Mouse (Mus musculus) liver, embryonic 15.5 days (tissue): Measurements from ENCODE around the gene Ppara. TPM values are rescaled to one million over a fixed set of nuclear protein-coding genes. Genes with fewer than 3 reads are reported as not detected.
A peak's percentile ranks its signal among the peaks of the same experiment; 100 is the strongest.

Source experiments
- ATAC-seq: fragments of 200-750 bp; cut with Nextera tagmentation; 2 replicates; pipeline ENCODE4 v1.8.0; 2017; ENCODE audit warnings: moderate number of reproducible peaks, mild to moderate bottlenecking, moderate library complexity; ENCODE audit not compliant: insufficient read depth
- H3K27ac ChIP-seq: fragments of 300-500 bp; sonication (generic); replicated peaks from 2 replicates; pipeline ENCODE4 v1.5.1; 2015; ENCODE audit warnings: mild to moderate bottlenecking, inconsistent platforms
- H3K27me3 ChIP-seq: fragments of 300-500 bp; sonication (generic); 2 replicates; pipeline ENCODE4 v1.6.1; 2015; ENCODE audit warnings: mild to moderate bottlenecking, inconsistent platforms
- H3K36me3 ChIP-seq: fragments of 300-500 bp; sonication (generic); replicated peaks from 2 replicates; pipeline ENCODE4 v1.6.1; 2015; ENCODE audit warnings: moderate library complexity, mild to moderate bottlenecking, inconsistent platforms
- H3K4me1 ChIP-seq: fragments of 300-500 bp; sonication (generic); replicated peaks from 2 replicates; pipeline ENCODE4 v1.6.1; 2015; ENCODE audit warnings: inconsistent platforms
- H3K4me2 ChIP-seq: fragments of 300-500 bp; sonication (generic); 2 replicates; pipeline ENCODE4 v1.6.1; 2015; ENCODE audit warnings: moderate library complexity, mild to moderate bottlenecking, inconsistent platforms
- H3K4me3 ChIP-seq: fragments of 300-500 bp; sonication (generic); replicated peaks from 2 replicates; pipeline ENCODE4 v1.5.1; 2015; ENCODE audit warnings: mild to moderate bottlenecking, inconsistent platforms
- H3K9ac ChIP-seq: fragments of 300-500 bp; sonication (generic); 2 replicates; pipeline ENCODE4 v1.6.1; 2015; ENCODE audit warnings: moderate library complexity, mild to moderate bottlenecking, inconsistent platforms
- H3K9me3 ChIP-seq: fragments of 300-500 bp; sonication (generic); replicated peaks from 2 replicates; pipeline ENCODE4 v1.6.1; 2016; ENCODE audit warnings: inconsistent platforms
- WGBS: fragments of 180-500 bp; shearing (Covaris S2); methylation state at CpG from one replicate; pipeline ENCODE4 v1.1.7; 2015; ENCODE audit warnings: mixed read lengths; ENCODE audit not compliant: insufficient replicate concordance; 5-methylcytosine and 5-hydroxymethylcytosine counted together
- polyA plus RNA-seq: library from polyadenylated mRNA; unstranded; fragments of >200 nt; fragmentation: Nextera tagmentation; extraction: Ambion mirVana; gene quantifications from 2 replicates; pipeline ENCODE4 v1.2.1, GENCODE M21; 2015

The Ppara gene
- polyA plus RNA-seq, 1 experiment from 2014 or later: 23.7 TPM

DNA sequence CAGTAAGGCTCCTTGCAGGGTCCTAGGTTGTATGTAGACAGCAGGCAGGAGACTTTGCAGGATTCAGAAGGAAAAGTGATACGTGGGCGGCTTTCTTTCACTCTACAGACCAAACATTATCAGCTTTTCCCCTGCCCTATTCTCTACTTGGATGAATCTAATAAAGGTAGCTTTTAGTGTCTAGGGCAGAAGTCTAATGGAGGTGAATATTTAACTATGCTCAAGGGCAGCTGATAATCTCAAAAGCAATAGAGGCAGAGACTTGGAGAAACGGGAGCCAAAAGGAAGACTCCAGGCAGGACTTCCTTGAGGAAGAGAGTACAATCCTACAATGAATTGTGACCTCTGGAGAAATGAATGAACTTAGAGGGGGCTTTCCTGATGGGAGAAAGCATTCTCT, 9.2 kb downstream of the Ppara start:
- no peak for ATAC-seq
- WGBS: 49% methylated on average over 3 of the region's 3 CpGs
- Histone ChIP-seq H3K36me3 (no peaks in the 10 kb centered on the region), H3K4me2 (no peak overlapping the region), H3K27ac (no peak overlapping the region), H3K4me1 (peaks cover 9% of the 10 kb centered on the region; the same call in 1 of the 2 replicates), H3K27me3 (no peaks in the 10 kb centered on the region), H3K9me3 (no peaks in the 10 kb centered on the region), H3K9ac (no peak overlapping the region), H3K4me3 (no peak overlapping the region)

DNA sequence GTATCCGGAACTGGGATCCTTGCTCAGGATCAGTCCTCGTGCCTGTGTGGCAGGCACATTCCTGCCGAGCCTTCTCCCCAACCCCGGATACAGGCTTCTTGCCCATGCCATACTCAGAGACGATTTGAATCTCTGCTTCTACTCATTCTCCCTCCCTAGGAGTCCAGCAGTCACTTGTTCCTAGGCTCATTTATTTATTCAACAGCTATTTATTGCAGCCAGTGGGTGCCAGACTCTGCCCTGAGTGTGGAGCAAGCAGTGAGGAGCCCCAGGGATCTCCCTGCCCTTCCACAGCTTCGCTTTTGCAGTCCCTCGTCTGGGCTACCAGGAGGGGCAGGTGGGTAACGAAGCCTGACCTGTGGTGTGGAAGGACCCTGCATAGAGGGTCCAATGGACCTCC, 11.4 kb downstream of the Ppara start:
- Histone ChIP-seq H3K27me3 (no peaks in the 10 kb centered on the region), H3K27ac (no peak overlapping the region), H3K4me3 (no peak overlapping the region), H3K9me3 (no peaks in the 10 kb centered on the region), H3K9ac (no peak overlapping the region), H3K4me1 (peaks cover 9% of the 10 kb centered on the region; the same call in 1 of the 2 replicates), H3K36me3 (no peaks in the 10 kb centered on the region), H3K4me2 (no peak overlapping the region)
- 62% methylated on average over 8 of the region's 8 CpGs for WGBS
- ATAC-seq: no peak

DNA sequence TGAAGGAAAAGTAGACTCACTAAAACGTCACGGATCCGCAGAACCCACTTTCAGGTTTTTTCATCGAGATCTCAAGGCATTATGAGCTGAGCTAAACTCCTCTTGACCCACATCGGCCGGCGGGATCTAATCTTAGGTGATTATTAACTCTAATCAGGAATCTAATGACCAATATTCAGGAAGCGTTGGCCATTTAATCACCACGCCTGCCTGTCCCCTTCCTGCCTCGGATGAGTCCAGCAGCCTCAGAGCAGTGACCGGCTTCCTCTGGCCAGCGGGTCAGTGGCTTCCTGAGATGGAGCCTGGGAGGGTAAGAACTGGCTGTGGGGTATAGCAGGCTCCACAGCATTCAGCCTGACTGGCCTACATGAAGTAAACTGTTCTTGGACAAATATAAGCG, 11.9 kb downstream of the Ppara start:
- no peak for ATAC-seq
- Histone ChIP-seq H3K27ac (no peak overlapping the region), H3K27me3 (no peaks in the 10 kb centered on the region), H3K36me3 (no peaks in the 10 kb centered on the region), H3K9me3 (no peaks in the 10 kb centered on the region), H3K9ac (no peak overlapping the region), H3K4me2 (no peak overlapping the region), H3K4me1 (peaks cover 9% of the 10 kb centered on the region; the same call in 1 of the 2 replicates), H3K4me3 (no peak overlapping the region)
- 55% methylated on average over 13 of the region's 13 CpGs for WGBS

DNA sequence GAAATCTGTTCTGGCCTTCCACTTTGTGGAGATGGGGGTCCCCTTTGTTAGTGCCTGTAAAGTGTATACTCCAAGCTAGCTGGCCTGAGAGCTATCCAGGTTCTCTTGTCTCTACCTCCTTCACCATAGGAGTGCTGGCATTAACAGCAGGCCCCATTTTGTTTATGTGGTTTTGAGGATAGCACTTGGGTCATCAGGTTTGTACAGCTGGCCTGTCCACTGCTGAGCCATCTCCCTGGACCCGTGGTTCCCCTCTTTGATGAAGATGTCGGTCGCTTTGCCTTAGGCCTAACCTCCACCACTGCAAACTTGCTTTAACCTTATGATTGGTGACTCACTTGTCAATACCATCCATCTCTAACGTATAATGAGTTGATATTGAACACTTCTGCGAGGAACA, 13.2 kb downstream of the Ppara start:
- no peak overlapping the region for H3K4me3 ChIP-seq
- peaks cover 9% of the 10 kb centered on the region; the same call in 1 of the 2 replicates for H3K4me1 ChIP-seq
- 63% methylated on average over 5 of the region's 5 CpGs for WGBS
- no peaks in the 10 kb centered on the region for H3K9me3 ChIP-seq
- H3K27me3 ChIP-seq: no peaks in the 10 kb centered on the region
- no peaks in the 10 kb centered on the region for H3K36me3 ChIP-seq
- ATAC-seq: no peak
- no peak overlapping the region for H3K27ac ChIP-seq
- H3K9ac ChIP-seq: no peak overlapping the region
- H3K4me2 ChIP-seq: no peak overlapping the region

DNA sequence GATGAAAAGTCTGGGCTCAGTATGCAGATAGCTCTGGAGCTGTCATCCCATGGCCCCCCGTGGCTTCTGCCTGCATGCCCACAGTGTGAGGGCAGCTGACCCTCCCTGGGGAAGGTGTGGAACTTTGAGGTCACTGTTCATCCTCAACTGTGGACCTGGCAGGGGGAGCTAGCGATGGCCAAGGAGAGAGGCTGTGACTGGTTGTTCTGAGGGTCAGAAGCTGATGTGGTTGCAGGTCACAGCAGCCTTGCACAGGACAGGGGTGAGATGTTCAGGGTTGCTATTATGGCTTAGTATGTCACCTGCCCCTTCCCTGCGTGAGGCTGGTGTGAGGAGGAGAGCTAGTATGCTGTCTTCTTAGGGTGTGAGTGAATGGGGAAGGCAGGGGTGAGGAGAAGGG, 13.7 kb downstream of the Ppara start:
- H3K9me3 ChIP-seq: no peaks in the 10 kb centered on the region
- no peak overlapping the region for H3K27ac ChIP-seq
- H3K9ac ChIP-seq: no peak overlapping the region
- ATAC-seq: no peak
- H3K4me3 ChIP-seq: no peak overlapping the region
- 51% methylated on average over 3 of the region's 3 CpGs for WGBS
- no peaks in the 10 kb centered on the region for H3K36me3 ChIP-seq
- no peak overlapping the region for H3K4me2 ChIP-seq
- no peaks in the 10 kb centered on the region for H3K27me3 ChIP-seq
- peaks cover 4% of the 10 kb centered on the region; the same call in 1 of the 2 replicates for H3K4me1 ChIP-seq

DNA sequence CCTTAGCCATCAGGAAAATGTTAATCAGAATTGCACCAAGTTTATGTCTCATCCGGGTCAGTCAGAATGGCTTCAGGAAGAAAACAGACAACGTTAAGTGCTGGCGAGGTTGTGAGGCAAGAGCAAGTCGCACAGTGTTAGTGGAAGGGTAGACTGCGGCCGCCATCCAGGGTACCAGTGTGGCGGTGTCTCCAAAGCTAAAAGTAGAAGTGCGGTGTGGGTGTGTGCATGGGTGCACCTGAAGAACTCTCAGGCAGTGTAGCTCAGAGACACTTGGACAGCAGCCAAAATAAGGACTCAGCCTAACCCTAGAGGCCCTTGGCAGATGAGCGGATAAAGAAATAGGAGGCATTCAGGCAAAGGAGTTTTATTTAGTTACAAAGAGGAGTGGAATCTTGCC, 14.4 kb downstream of the Ppara start:
- H3K9me3 ChIP-seq: no peaks in the 10 kb centered on the region
- H3K27me3 ChIP-seq: no peaks in the 10 kb centered on the region
- H3K36me3 ChIP-seq: no peaks in the 10 kb centered on the region
- H3K4me1 ChIP-seq: no peaks in the 10 kb centered on the region
- H3K9ac ChIP-seq: no peak overlapping the region
- H3K27ac ChIP-seq: no peak overlapping the region
- no peak for ATAC-seq
- 73% methylated on average over 9 of the region's 9 CpGs for WGBS
- H3K4me3 ChIP-seq: no peak overlapping the region
- H3K4me2 ChIP-seq: no peak overlapping the region

DNA sequence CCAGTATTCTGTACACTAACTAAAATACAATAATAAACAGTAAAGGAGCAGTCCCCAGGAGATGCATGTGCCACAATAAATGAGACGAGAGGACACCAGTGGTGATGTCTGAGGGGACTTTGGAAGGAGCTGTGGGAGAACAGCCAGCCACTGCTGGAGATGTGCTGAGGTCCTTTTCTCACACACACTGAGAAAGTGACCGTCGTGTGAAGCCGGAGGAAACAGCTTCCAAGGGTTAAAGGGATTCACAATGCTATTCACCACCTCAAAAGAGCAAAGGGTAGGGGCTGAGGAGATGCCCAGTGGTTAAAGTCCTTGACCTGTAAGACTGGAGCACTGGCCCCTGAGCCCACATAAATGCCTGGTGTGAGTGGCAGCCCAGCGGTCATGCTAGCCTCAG, 15.3 kb downstream of the Ppara start:
- H3K4me3 ChIP-seq: no peak overlapping the region
- H3K36me3 ChIP-seq: no peaks in the 10 kb centered on the region
- H3K4me1 ChIP-seq: 0 out of 2 replicates have a peak, but pooled peaks cover 4% of the 10 kb centered on the region
- no peak overlapping the region for H3K27ac ChIP-seq
- 68% methylated on average over 5 of the region's 5 CpGs for WGBS
- no peak overlapping the region for H3K4me2 ChIP-seq
- no peaks in the 10 kb centered on the region for H3K27me3 ChIP-seq
- no peaks in the 10 kb centered on the region for H3K9me3 ChIP-seq
- H3K9ac ChIP-seq: no peak overlapping the region
- no peak for ATAC-seq

DNA sequence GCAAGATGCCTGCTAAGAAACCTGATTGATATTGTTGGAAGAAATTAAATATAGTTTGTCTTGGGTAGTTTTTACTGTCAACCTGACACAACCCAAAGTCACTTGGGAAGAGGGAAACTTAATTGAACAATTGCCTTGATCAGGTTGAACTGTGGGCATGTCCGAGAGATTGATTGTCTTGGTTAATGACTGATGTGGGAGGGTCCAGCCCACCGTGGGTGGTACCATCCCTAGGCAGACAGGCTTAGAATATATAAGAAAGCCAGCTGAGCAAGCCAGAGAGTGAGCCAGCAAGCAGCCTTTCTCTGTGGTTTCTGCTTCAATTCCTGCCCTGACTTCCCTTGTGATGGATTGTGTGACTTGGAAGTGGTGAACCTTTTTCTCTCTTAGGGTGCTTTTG, 17.9 kb downstream of the Ppara start:
- Histone ChIP-seq H3K9me3 (peaks cover 3% of the 10 kb centered on the region; the same call in 1 of the 2 replicates), H3K9ac (no peak overlapping the region), H3K27ac (no peak overlapping the region), H3K4me2 (no peak overlapping the region), H3K4me1 (0 out of 2 replicates have a peak, but pooled peaks cover 6% of the 10 kb centered on the region), H3K4me3 (no peak overlapping the region), H3K36me3 (peaks cover 3% of the 10 kb centered on the region; the same call in 1 of the 2 replicates), H3K27me3 (no peaks in the 10 kb centered on the region)
- WGBS: 49% methylated on average over 2 of the region's 2 CpGs
- ATAC-seq: no peak

DNA sequence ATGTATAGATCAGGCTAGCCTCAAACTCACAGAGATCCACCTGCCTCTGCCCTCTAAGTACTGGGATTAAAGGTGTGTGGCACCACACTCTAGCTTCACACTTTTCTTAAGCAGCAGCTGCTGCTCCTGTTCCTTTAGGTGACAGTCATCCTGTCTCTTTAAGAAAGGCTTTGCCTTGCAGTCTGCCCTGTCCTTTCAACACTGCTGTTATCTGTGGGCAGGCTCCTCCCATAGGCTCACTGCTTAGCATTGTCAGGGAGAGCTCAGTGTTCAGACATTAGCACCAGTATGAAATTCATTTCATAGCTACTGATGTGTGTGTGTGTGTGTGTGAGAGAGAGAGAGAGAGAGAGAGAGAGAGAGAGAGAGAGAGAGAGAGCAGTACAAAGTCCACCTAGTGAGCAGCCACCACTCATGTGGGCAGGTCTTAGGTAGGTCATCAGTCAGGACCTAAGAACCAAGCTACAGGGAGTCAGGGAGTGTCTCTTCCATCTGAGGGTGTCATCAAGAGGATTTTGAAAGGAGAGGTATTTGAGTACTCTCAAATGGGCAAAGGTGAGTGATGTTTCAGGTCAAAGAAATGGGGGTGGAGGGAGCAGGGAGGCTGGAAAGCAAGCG, 19.4 kb downstream of the Ppara start:
- H3K4me1 ChIP-seq: 0 out of 2 replicates have a peak, but pooled peaks cover 6% of the 10 kb centered on the region
- H3K9ac ChIP-seq: no peak overlapping the region
- peaks cover 5% of the 10 kb centered on the region; the same call in 1 of the 2 replicates for H3K36me3 ChIP-seq
- WGBS: 54% methylated on average over 1 of the region's 1 CpGs
- peaks cover 6% of the 10 kb centered on the region for H3K9me3 ChIP-seq
- H3K27me3 ChIP-seq: no peaks in the 10 kb centered on the region
- peak; percentile 18; the same call in 1 of the 2 replicates for ATAC-seq
- no peak overlapping the region for H3K27ac ChIP-seq
- no peak overlapping the region for H3K4me2 ChIP-seq
- no peak overlapping the region for H3K4me3 ChIP-seq

DNA sequence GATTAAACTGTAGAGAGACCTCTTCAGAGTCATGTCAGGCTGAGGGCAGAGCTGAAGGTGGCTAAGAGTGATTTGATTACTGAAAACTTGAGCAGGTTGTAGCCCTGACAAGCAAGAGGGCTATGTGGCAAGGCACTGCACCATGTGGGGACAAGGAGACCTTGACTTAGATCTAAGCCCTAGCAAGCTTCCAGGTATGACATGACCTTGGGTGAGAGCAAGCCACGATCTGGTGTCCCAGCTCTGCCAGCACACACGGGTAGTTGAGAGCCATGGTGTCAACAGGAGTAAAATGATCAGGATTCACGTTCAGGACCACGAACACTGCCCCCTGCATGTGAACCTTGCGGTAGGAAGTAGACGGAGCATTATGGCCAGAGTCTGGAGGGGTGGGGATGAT, 20.4 kb downstream of the Ppara start:
- Histone ChIP-seq H3K9me3 (peaks cover 6% of the 10 kb centered on the region), H3K36me3 (peaks cover 5% of the 10 kb centered on the region; the same call in 1 of the 2 replicates), H3K4me1 (0 out of 2 replicates have a peak, but pooled peaks cover 6% of the 10 kb centered on the region), H3K27me3 (no peaks in the 10 kb centered on the region), H3K9ac (no peak overlapping the region), H3K4me2 (no peak overlapping the region), H3K27ac (no peak overlapping the region), H3K4me3 (no peak overlapping the region)
- 43% methylated on average over 6 of the region's 6 CpGs for WGBS
- ATAC-seq: no peak

DNA sequence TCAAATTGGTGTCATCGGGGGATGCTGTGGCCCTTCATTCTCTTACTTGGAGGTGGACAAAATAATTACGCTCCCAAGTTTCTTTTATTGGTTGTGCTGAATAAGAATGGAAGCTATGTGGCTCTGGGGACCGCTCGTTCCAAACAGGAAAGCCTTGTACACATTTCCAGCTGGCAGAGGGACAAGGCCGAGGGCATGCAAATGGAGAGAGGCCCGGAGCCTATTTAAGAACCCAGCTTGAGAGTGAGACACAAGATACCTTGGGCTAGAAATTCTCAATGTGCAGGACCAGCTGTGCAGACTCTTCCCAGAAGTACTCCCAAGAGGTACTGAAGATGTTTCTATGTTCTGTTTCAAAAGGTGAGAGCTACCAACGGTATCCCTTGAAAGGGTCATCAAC, 21.8 kb downstream of the Ppara start:
- Histone ChIP-seq H3K4me2 (no peak overlapping the region), H3K27ac (no peak overlapping the region), H3K4me3 (no peak overlapping the region), H3K27me3 (no peaks in the 10 kb centered on the region), H3K9me3 (peaks cover 6% of the 10 kb centered on the region), H3K36me3 (peaks cover 5% of the 10 kb centered on the region; the same call in 1 of the 2 replicates), H3K9ac (no peak overlapping the region), H3K4me1 (0 out of 2 replicates have a peak, but pooled peaks cover 6% of the 10 kb centered on the region)
- ATAC-seq: no peak
- 79% methylated on average over 7 of the region's 7 CpGs for WGBS

DNA sequence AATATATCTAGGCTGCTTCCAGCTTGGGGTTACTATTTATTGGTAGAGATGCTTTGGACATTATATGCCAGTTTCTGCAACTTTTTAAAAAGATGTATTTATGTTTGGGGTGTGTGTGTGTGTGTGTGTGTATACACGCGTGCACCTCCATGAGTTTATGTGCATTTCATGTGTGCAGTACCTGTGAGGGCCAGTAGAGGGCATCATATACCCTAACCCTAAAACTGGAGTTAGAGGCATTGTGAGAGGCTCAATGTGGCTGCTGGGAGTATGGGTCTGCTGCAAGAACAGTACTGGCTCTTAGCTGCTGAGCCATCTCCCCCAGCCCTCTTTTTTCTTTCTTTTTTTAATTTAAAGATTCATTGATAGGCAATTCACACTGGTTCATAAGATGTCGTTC, 23.0 kb downstream of the Ppara start:
- no peaks in the 10 kb centered on the region for H3K27me3 ChIP-seq
- no peak for ATAC-seq
- no peak overlapping the region for H3K4me2 ChIP-seq
- no peak overlapping the region for H3K27ac ChIP-seq
- H3K9ac ChIP-seq: no peak overlapping the region
- H3K4me3 ChIP-seq: no peak overlapping the region
- 0 out of 2 replicates have a peak, but pooled peaks cover 6% of the 10 kb centered on the region for H3K4me1 ChIP-seq
- peaks cover 6% of the 10 kb centered on the region for H3K9me3 ChIP-seq
- H3K36me3 ChIP-seq: peaks cover 5% of the 10 kb centered on the region; the same call in 1 of the 2 replicates
- WGBS: 72% methylated on average over 3 of the region's 3 CpGs
